Mouse (Mus musculus) forebrain, embryonic 16.5 days (tissue): ENCODE measurements at regions not wholly inside any gene's neighbourhood (a gene's known extent, or its start where the extent isn't known, plus 50 kb on each side); places are given as distances from the start of the nearest gene placed in this dataset.

Source experiments
- ATAC-seq: fragments of 200-750 bp; cut with Nextera tagmentation; 2 replicates; pipeline ENCODE4 v1.8.0; 2017; ENCODE audit warnings: mild to moderate bottlenecking, moderate library complexity
- H3K27ac ChIP-seq: fragments of 300-500 bp; sonication (generic); 2 replicates; pipeline ENCODE4 v1.5.1; 2014; ENCODE audit warnings: low read length, control low read depth
- H3K27me3 ChIP-seq: fragments of 300-500 bp; sonication (generic); replicated peaks from 2 replicates; pipeline ENCODE4 v1.6.1; 2014; ENCODE audit warnings: low read length; ENCODE audit not compliant: control insufficient read depth, insufficient read depth
- H3K36me3 ChIP-seq: fragments of 300-500 bp; sonication (generic); 2 replicates; pipeline ENCODE4 v1.6.1; 2014; ENCODE audit not compliant: control insufficient read depth, insufficient read depth
- H3K4me1 ChIP-seq: fragments of 300-500 bp; sonication (generic); replicated peaks from 2 replicates; pipeline ENCODE4 v1.6.1; 2014; ENCODE audit warnings: low read length; ENCODE audit not compliant: control insufficient read depth, insufficient read depth
- H3K4me2 ChIP-seq: fragments of 300-500 bp; sonication (generic); 2 replicates; pipeline ENCODE4 v1.6.1; 2014; ENCODE audit warnings: mild to moderate bottlenecking, low read length, control low read depth
- H3K4me3 ChIP-seq: fragments of 300-500 bp; sonication (generic); replicated peaks from 2 replicates; pipeline ENCODE4 v1.5.1; 2014; ENCODE audit warnings: mild to moderate bottlenecking, low read length, control low read depth
- H3K9ac ChIP-seq: fragments of 300-500 bp; sonication (generic); replicated peaks from 2 replicates; pipeline ENCODE4 v1.6.1; 2014; ENCODE audit warnings: low read depth, low read length, control low read depth
- H3K9me3 ChIP-seq: fragments of 300-500 bp; sonication (generic); 2 replicates; pipeline ENCODE4 v1.6.1; 2016; ENCODE audit warnings: low read length; ENCODE audit not compliant: control insufficient read depth
- WGBS: fragments of 180-500 bp; shearing (Covaris S2); extraction: QIAGEN DNeasy Blood & Tissue Kit; methylation state at CpG from one replicate; pipeline ENCODE4 v1.1.7; 2014; 5-methylcytosine and 5-hydroxymethylcytosine counted together

GRCm38 (mm10) chr5:28553543-28553942 lies 86.5 kb upstream of the Shh start:
- WGBS = 63% methylated on average over 2 of the region's 2 CpGs
- no peak overlapping the region for H3K4me2 ChIP-seq
- H3K36me3 ChIP-seq = no peaks in the 10 kb centered on the region
- H3K27ac ChIP-seq = no peak overlapping the region
- ATAC-seq = no peak
- H3K27me3 ChIP-seq = no peaks in the 10 kb centered on the region
- H3K9me3 ChIP-seq = no peaks in the 10 kb centered on the region
- no peak overlapping the region for H3K9ac ChIP-seq
- no peaks in the 10 kb centered on the region for H3K4me1 ChIP-seq
- H3K4me3 ChIP-seq = no peak overlapping the region

GRCm38 (mm10) chr5:28530202-28530855 lies 63.3 kb upstream of the Shh start:
- Histone ChIP-seq H3K4me3 (no peak overlapping the region), H3K9ac (no peak overlapping the region), H3K4me1 (no peaks in the 10 kb centered on the region), H3K27me3 (no peaks in the 10 kb centered on the region), H3K36me3 (no peaks in the 10 kb centered on the region), H3K27ac (no peak overlapping the region), H3K9me3 (no peaks in the 10 kb centered on the region), H3K4me2 (no peak overlapping the region)
- 28% methylated on average over 6 of the region's 6 CpGs for WGBS
- ATAC-seq = no peak

- H3K9ac ChIP-seq = no peak overlapping the region
- H3K27ac ChIP-seq = no peak overlapping the region
- ATAC-seq = no peak
- WGBS = 73% methylated on average over 3 of the region's 3 CpGs
- peaks cover 3% of the 10 kb centered on the region for H3K4me1 ChIP-seq
- H3K9me3 ChIP-seq = no peaks in the 10 kb centered on the region
- no peak overlapping the region for H3K4me2 ChIP-seq
- H3K27me3 ChIP-seq = no peaks in the 10 kb centered on the region
- H3K36me3 ChIP-seq = no peaks in the 10 kb centered on the region
- H3K4me3 ChIP-seq = no peak overlapping the region
Observed at GRCm38 (mm10) chr5:28526435-28526834, 59.4 kb upstream of the Shh start.

GRCm38 (mm10) chr5:28520800-28521707 lies 54.0 kb upstream of the Shh start:
- WGBS = 19% methylated on average over 9 of the region's 9 CpGs
- peak; percentile 92 for ATAC-seq
- Histone ChIP-seq H3K4me3 (no peak overlapping the region), H3K36me3 (no peaks in the 10 kb centered on the region), H3K27me3 (no peaks in the 10 kb centered on the region), H3K9ac (no peak overlapping the region), H3K9me3 (no peaks in the 10 kb centered on the region), H3K4me2 (no peak overlapping the region), H3K4me1 (peaks cover 12% of the 10 kb centered on the region), H3K27ac (0 out of 2 replicates have a peak overlapping the region, but pooled peaks have one; percentile 36)

GRCm38 (mm10) chr5:28519059-28519543 lies 52.0 kb upstream of the Shh start:
- 91% methylated on average over 3 of the region's 3 CpGs for WGBS
- no peak overlapping the region for H3K9ac ChIP-seq
- ATAC-seq = no peak
- H3K4me3 ChIP-seq = no peak overlapping the region
- no peak overlapping the region for H3K4me2 ChIP-seq
- H3K27ac ChIP-seq = no peak overlapping the region
- no peaks in the 10 kb centered on the region for H3K36me3 ChIP-seq
- peaks cover 12% of the 10 kb centered on the region for H3K4me1 ChIP-seq
- H3K9me3 ChIP-seq = 0 out of 2 replicates have a peak, but pooled peaks cover 3% of the 10 kb centered on the region
- no peaks in the 10 kb centered on the region for H3K27me3 ChIP-seq
